Mouse (Mus musculus): Measurements from ENCODE around the gene Adrm1.

DNA sequence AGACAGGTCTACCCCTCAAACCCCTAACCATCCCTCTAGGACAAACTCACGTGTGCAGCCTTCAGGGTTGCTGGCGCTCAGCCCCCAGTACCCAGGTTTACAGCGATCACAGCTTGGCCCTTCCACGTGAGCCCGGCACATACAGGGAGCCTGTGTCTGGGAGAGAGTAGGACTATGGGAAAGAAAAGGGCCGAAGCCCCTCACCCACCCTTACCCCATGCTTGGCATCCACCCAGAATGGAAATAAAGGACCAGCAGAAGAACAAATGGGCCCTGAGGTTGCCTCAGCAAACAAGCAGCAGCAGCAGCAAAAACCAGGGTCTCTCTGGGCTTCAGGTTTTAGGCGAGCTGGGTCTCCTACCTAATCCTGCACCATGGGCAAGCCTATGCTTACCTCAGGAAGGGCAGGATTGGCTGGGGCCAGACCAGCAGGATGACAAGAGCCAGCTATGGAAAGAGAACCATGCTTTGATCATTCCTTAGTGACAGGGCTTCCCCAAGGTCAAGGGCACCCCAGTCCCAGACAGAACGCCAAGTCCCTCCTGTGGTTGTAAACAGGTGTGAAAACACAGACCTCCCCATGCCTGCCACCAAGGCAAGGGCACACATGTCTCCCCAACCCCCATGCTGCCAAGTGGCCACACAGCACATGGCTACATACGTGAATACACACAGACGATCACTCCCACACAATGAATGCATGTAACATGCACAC, 26.2 kb downstream of the Adrm1 start:
- TF ChIP-seq CTCF (IDR thresholded peaks at IDR 0.05; ENCODE audit: control insufficient read depth, insufficient read depth, insufficient read length) (no peak), USF1 (IDR thresholded peaks at IDR 0.05; ENCODE audit: low read depth) (no peak), MAX (IDR thresholded peaks at IDR 0.05) (no peak), MYOG (IDR thresholded peaks at IDR 0.05; ENCODE audit: control insufficient read depth, extremely low read depth, insufficient read length) (no peak), CEBPB (IDR thresholded peaks at IDR 0.05; ENCODE audit: low read depth) (no peak), MYOD1 (IDR thresholded peaks at IDR 0.05; ENCODE audit: control insufficient read depth, insufficient read length, low read depth) (no peak)

All from C2C12 (cell line).